Mouse (Mus musculus) ZHBTc4 (cell line): ENCODE results near the gene Papss2.
"Not testable (repeated sequence)": the region's sequence is repeated elsewhere in the genome, so short reads cannot be mapped to it uniquely, and the experiment has no call there.

ENCODE experiments used
- DNase-seq: peaks from one replicate; pipeline ENCODE4 v3.0.0-alpha.2; 2011; ENCODE audit warnings: low read depth, low spot score

Gene Papss2

DNA sequence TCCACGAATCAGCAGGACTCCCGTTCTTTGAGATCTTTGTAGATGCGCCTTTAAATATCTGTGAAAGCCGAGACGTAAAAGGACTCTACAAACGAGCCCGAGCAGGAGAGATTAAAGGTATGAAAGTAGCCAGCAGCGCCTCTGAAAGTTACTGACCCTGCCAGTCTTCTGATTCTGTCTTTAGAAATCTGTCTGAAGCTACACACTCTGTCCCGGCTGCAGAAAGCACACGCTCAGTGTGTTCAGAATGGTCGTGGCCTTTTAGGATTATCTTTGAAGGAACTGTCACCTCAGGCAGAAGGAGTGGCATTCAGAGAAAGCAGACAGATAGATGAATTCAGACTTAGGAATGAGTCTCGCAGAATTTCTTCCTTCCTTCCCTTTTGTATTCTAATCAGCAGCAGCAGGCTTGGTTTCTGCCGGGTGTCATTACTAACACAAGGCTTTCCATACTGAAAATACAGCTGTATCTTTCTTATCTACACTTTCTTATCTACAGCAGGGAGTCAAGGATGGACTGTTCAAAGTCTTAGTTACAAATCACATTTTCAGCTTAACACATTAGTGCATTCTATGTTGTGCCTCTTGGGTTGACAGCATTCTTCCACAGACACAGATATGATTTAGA, 42.8 kb downstream of the Papss2 start:
- DNase-seq, result no peak

DNA sequence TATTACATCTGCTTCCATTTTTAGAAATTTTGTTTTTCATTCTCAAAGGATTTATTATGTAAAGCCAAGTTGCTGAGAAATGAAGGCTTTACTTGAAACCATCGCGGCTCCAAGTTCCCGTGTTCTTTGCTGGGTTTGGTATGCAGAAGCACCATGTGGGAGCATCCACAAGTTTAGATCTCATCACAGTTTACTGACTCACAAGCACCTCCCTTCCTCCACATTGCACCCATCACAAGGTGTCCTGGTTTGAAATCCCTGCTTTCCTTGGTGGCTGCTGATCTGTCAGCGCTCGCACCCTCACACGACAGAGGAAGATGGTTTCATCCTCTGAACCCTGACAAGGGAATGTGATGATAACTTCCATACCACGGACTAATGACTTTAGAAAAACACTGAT, 45.9 kb downstream of the Papss2 start:
- DNase-seq, result no peak

DNA sequence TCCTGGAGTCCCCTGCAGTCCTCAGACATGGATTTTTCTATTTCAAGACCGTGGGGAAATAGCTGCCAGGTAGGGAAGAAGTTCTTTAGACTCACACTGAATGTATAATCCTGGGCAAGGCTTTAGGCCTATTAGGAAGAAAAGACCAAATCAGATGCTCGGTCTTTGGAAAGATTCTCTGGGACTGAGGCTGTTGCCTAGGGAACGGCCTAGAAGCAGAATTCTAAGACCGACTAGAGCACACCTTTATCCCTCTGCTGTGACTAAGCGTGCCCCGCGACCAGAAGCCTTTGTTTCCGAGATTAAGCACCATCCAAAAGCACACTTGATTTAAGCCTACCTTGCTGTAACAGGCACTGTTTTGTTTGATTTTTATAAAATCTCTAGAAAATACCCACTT, 46.4 kb downstream of the Papss2 start:
- no peak for DNase-seq

DNA sequence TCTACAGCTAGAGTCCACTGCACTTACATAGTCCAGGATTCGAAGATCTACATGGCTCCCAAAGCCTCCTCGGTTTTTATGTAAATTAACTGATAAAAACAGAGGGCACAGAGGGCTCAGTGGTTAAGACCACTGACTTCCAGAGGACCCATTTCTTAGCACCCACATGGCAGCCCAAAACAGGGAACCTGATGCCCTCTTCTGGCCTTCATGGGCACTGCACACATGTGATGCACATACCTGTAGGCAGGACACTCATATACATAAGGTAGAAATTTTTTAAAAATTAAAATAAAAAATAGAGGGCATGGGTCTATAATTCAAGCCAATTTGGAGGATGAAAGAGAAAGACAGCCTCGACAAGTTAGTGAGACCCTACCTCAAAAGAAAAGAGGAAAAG, 48.1 kb downstream of the Papss2 start:
- peak; percentile 54 for DNase-seq

DNA sequence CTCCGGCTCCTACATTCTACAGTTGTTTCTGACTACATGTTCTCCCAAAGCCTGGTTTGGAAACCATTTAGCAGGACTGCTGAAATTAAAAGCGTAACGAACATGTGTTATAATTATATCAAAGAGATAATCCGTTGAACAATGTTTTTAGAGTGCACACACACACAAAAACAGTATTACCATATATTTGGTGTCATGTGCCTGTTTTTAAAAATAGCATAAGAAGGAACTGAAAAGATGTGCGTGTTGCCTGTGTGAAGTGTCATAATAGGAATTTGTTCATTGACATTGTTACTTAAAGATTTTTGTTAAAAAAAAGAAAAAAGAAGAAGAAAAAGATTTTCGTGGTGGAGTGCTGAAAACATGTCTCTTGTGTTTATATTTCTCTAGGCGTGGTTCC, 50.3 kb downstream of the Papss2 start:
- DNase-seq, result no peak

DNA sequence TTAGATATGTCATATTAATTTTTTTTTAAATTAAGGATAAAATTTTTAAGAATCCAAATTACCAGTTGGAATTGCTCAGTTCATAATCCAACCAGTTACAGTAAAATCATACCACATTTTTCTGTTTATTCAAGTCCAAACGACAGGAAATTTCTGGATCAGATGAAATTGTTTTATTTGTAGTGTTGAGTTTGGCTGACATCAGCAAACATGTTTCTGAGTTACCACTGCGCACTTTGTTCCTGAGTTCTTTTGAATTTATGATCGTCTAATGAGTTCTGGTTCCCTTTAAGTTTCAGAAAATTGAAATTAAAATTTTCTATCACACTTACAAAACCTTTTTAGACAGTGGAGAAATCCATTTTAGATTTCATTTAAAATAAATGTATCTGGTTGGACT, 50.8 kb downstream of the Papss2 start:
- no peak for DNase-seq

DNA sequence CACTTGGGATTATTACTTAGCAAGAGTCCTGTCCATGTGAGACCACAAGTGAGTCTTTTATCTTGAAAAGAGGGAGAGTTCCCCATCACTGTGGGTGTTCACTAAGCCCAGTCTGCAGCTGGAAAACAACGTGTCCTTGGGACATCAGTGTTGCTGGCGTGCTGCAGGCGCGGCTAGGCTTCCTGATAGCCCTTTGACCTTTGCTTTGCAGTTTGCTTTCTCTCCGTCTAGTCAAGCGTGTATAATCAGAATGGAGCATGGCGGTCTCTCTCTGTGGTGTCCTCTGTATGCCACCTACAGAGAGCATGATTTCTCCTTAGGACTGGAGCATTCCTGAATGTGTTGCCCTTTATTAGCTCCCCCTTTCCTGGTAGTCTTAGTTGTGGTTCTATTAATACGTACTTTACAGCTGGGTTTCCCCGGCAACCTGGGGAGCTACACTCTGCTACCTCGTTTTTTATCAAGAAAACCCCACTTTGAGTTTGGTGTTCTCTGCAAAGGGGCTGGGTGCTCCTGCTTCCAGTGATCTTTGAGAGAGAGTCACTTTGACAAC, 52.5 kb downstream of the Papss2 start:
- DNase-seq, result peak; percentile 25

DNA sequence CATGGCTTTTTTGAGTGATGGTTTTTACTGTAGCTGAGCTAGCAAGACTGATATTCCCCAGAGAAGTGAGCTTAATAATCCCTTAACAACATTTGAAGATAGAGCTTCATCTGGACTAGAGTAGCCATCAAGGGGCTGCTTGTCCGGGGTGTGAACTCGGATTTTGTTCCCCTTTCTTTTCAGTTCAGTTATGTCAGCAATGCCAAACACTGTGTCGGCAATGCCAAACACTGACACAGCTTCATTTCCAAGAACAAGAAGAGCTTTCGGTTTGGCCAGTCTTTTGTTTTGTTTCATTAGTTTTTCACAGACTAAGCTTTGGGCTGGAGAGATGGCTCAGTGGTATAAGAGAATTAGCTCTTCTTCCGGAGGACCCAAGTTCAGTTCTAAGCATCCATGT, 55.5 kb downstream of the Papss2 start:
- DNase-seq, result no peak

DNA sequence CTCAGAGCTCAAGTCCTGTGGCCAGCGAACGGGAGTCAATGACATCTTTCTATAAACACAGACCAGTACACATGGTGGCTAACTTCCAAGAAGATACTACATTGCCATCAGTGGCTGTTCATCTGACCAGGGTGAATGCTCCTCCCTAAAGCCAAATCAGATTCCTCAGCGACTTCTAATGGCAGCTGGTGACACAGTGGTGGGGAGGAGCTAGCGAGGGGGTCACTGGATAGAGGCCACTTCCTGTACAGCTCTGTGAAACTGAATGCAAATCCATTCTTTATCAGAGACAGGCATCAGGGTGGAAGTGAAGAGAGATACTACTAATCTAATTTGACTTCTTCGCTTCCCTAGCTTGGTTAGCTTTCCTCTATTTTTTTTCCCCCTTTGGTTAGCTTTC, 57.5 kb downstream of the Papss2 start:
- DNase-seq, result no peak

DNA sequence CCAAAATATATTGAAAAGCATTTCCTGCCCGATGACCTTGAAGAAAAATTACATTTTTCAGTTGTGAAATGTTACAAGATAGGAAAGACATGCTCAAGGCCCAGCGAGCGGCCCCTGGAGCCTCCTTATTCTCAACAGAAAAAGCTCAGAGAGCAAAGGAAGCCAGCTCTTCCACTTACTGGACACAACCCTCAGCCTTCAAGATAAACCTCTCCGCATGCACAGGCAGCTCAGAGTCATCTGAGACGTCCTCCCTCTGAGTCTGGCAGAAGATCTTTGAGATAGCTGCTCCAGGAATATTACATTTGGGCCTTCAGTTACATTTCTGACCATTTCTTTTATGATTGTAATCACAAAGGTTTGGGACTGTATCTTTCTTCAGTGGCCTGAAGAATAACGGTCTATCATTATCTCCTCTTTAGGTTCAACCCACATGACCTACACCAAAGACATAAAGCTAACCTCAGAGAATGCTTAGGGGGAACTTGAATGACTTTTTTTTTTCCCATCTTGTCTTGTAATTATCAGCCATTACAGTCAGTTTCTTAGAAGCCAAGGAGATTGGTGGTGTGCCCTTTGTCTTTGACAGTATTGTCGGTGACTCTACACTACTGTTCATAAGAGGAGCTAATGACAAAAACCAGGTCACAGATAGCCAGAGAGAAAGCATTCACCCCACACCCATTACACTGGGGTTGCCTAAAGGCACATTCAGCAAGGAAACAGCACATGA, 58.2 kb downstream of the Papss2 start:
- no peak for DNase-seq

DNA sequence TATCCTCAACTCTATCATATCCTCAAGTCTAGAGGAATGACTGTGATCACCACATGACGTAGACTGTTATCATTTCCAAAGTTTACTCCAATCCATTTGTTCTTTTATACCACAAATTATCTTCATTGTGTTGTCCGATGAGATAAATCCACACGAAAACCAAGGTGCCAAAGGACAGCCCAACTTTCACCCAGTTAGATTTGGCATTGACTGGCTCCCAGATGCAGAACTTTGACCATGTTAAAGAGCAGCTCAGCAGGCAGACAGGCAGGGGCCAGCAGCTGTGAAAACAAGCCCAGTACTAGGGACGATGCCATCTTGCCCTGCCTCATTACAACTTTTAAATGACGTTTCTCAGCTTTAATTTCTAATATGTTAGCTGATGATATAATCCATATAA, 63.8 kb downstream of the Papss2 start:
- no peak for DNase-seq

DNA sequence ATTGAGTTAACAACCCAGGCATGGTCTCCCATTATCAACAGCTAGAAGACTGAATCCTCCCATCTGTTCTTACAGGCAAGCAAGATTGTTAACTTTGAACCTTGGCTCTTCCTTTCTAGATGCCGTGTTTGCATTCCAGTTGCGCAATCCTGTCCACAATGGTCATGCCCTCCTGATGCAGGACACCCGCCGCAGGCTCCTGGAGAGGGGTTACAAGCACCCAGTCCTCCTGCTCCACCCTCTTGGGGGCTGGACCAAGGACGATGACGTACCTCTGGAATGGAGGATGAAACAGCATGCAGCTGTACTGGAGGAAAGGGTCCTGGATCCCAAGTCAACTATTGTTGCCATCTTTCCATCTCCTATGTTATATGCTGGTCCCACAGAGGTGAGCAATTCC, 67.3 kb downstream of the Papss2 start:
- no peak for DNase-seq

DNA sequence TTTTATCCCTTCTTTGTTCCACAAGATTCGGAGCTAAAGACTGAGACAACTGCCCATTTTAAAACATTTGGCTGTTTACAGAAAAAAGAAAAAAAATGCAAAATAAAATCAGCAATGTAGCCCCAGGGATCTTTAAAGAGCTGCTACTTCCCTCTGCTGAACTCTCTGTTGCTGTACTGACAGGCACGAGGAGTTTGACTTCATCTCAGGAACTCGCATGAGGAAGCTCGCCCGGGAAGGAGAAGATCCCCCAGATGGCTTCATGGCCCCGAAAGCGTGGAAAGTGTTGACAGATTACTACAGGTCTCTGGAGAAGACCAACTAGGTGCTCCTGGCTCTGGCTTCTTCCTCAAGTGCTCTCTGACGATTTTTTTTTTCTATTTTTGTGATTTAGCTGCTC, 69.7 kb downstream of the Papss2 start:
- DNase-seq, result no peak

DNA sequence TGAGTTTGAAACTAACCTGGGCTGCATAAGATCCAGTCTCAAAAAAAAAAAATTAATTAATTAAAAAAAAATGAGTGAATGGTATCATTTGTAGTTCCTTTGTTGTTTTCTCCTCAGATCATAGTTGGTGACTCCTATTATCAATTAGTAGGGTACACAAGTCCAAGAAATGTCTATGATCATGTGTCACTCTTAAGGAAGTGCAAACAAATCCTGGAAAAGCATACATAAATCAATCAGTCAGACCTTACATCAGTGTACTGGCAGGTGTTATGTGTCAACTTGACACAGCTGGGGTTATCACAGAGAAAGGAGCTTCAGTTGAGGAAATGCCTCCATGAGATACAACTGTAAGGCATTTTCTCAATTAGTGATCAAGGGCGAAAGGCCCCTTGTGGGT, 72.2 kb downstream of the Papss2 start:
- DNase-seq, result not testable (repeated sequence)

DNA sequence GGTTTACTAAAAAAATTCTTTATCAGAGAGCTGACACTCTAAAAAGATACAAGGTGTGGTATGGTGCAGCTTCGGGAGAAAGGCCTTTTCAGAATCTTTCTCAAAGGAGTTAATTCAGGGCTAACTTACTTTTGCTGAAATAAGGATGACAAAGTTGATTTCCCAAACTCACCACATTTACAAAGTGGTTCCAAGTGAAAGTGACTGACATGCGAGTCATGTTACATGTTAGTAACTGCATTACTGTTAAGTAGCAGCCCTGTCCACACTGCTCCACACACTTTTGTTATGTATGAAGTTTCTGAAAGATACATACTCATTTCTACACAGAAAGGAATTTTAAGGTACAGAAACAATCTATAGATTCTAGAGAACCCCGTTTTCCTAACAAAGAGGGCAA, 80.2 kb downstream of the Papss2 start:
- no peak for DNase-seq

DNA sequence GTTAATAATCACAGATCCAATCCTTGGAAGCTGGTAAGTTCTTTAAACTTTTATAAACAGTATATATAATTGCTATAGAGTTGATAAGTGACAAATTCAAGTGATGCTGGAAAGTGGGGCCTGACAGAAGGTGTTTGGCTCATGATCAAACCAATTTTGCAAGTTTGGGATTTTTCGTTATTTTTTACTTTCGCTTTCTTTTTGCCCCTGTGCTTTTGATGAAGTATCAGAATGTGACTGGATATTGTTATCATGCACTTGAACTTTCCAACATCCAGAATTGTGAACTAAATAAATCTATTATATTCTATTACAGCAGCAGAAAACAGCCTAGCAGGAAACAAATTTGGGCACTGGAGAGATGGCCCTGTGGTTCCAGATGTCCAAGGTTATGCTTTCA, 85.3 kb downstream of the Papss2 start:
- DNase-seq, result no peak

DNA sequence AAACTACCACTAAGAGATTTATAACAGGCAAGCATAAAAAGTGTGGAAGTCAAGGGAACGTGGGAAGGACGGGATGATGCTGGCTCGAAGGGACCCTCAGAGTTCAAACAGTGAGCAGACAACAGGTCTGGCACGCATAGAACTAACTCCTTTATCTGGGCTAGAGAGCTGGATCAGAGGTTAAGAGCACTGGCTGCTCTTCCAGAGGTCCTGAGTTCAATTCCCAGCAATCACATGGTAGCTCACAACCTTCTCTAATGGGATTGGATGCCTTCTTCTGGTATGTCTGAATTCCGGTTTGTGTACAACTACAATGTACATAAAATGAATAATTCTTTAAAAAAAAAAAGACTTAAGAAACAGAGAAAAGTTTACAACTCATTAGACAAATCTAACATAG, 87.5 kb downstream of the Papss2 start:
- no peak for DNase-seq

DNA sequence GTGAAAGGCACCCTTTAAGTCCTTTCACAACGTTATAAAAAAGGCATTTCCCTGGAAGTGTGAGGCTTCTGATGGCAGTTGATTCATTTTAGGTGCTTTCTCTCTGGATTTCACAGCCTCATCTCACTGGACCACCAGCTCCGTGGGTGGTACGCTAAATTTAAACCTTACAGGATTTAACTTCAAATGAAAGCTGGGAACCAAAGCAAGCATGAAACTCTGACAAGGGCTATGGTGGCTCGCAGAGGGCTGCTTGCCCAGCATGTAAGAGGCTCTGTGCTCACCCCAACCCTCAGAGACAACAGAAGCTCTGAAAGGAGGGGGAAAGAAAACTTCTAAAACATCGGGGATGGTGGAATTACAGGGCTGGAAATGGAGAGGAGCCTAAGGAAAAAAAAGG, 92.1 kb downstream of the Papss2 start:
- DNase-seq, result no peak

DNA sequence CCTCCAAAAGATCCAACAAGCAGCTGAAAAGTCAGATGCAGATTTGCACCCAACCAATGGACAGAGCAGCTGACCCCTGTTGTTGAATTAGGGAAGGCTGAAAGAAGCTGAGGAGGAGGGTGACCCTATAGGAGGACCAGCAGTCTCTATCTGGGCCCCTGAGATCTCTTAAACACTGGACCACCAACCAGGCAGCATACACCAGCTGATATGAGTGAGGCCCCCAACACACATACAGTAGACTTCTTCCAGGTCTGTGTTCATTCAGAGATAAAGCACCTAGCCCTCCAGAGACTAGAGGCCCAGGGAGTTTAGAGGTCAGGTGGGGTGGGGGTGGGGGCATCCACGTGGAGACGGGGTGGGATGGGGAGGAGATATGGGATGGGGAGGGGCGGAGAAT, 92.6 kb downstream of the Papss2 start:
- DNase-seq, result not testable (repeated sequence)

DNA sequence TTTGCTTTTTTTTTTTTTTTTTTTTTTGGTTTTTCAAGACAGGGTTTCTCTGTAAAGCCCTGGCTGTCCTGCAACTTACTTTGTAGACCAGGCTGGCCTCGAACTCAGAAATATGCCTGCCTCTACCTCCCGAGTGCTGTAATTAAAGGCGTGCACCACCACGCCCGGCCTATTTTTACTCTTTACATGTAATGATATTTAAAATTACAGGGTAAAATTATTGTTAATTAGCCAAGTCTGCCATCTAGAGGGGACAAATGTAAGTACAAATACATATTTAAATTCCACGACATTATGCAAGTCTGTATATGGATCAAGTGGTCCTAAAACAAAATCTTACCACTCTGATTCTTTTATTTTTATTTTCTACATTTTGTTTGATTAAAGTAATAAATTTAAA, 94.1 kb downstream of the Papss2 start:
- DNase-seq, result no peak

DNA sequence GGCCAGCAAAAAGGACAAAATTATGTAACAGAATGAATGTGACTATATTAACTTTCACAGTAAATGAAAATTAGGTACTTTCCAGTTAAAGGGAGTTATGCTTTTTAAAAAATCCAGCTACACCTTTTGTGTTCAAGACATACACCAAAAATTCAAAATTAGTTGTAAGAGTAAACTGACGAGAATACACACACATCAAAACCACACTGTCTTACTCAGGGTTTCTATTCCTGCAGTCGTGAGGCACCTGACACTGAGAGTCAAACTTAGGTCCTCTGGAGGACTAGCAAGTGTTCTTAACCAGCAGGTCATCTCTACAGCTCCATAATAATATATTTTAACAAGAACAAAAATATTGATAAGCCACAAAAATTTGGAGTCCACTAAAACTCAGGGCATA, 101.1 kb downstream of the Papss2 start:
- no peak for DNase-seq

DNA sequence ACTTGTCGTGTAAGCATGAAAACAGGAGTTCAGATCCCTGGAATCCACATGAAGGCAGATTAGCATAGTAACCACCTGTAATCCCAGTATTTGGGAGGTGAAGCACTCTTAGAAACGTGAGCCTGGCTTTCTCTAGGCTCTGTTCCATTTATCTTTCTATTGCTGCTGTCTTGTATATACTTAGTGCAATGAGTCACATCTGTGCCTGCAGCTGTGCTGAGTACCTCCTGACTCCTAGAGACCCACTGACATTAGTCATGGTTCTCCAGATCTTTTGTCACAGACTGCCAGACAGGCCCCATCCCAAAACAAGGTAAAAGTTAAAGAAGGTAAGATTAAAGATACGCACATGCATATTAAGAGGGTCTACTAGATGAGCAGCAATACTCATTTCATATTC, 106.6 kb downstream of the Papss2 start:
- DNase-seq, result no peak

DNA sequence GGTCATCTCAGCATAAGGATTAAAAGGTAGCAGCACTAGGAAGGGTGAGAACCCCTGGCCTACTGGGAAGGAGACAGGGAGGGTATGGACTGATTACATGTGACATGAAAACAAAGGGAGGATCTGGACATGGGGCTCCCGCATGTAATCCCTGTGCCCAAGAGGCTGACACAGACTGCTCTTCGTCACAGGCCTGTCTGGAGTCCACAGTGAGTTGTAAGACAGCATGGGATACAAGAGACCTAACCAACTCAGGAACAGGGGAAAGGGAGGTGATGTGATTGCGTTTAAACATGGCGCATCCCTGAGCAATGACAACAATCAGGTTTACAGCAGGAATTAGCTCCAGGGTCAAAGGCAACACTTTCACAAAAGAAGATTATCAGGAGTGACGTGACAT, 113.4 kb downstream of the Papss2 start:
- DNase-seq, result peak; percentile 15
